8 mouse cellular contexts compared by ENCODE assay signal in the genomic region with DNA sequence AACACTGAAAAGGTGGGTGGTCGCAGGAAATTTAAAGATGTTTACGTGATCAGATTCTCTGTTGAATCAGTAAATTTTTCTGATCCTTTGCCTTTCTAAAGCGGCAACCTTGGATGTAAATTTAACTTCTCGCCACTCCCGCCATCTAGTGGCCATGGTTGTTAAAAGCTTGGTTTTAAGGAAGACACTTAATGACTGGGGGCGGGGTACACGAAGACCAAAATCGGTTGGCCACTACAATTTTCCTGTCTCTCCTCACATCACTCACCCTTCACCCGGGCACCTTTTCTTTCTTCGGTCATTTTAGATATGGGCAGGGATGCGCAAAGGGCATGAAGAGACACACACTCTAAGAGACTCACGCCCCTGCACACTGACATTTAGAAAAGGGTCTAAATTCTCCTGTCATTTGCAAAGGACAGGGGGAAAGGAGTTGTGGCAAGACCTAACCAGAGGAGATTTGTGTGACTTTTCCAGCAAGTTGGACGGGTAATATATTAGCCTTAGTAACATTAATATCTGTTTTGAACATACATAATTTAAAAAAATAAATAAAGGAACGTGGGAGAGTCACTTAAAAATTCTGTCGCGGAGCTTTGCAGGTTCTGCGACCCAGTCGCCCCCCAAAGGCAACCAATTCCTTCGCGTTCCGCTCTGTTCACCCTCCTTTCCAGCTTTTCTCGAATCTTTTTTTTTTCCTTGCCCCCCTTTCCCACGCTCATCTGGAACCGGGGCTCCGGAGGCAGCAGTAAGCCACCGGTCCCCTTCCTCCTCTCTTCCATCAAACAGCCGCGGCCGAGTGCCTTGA. TPM values are rescaled to one million over a fixed set of nuclear protein-coding genes. Genes with fewer than 3 reads are reported as not detected.
DNase-seq lines count a peak whose midpoint lies in the region; ATAC-seq lines count a peak whose summit lies in the region.

No protein-coding gene starts in this region.

- ATAC-seq in embryonic facial prominence, embryonic 13.5 days (ENCODE audit: insufficient number of reproducible peaks, insufficient read depth, low FRiP score, low TSS enrichment, low read depth): no peak
- no peak for ATAC-seq in liver, embryonic 16.5 days (ENCODE audit: low read depth)
- no peak for ATAC-seq in activated CD4-positive, CD25-positive, alpha-beta regulatory T cell, adult 4 months

- H3K9ac ChIP-seq in embryonic facial prominence, embryonic 13.5 days: peak overlapping the region; percentile 70
- no peak overlapping the region for H3K9ac ChIP-seq in liver, embryonic 16.5 days (ENCODE audit: low read depth, low read length)

- DNase-seq in ES-CJ7 (ENCODE audit: low read depth, low spot score): peak; percentile 87
- DNase-seq in adrenal gland, postnatal 4 days (ENCODE audit: low spot score in 2 of 2): peak; percentile 13 to 37
- peak; percentile 43 to 74 for DNase-seq in heart, postnatal 14 days
- peak; percentile 6 for DNase-seq in large intestine, adult 2 months (ENCODE audit: low read depth, low spot score)
- DNase-seq in retina, postnatal 1 day: peak; percentile 88

- peak overlapping the region; percentile 99 for H3K4me2 ChIP-seq in embryonic facial prominence, embryonic 13.5 days
- peak overlapping the region; percentile 65 for H3K4me2 ChIP-seq in liver, embryonic 16.5 days (ENCODE audit: low read depth, low read length)

- no peaks in the 10 kb centered on the region for H3K9me3 ChIP-seq in embryonic facial prominence, embryonic 13.5 days
- no peaks in the 10 kb centered on the region for H3K9me3 ChIP-seq in liver, embryonic 16.5 days (replicated peaks; ENCODE audit: control insufficient read depth, low read length)

- no peaks in the 10 kb centered on the region for H3K4me1 ChIP-seq in embryonic facial prominence, embryonic 13.5 days
- no peaks in the 10 kb centered on the region for H3K4me1 ChIP-seq in liver, embryonic 16.5 days (ENCODE audit: control insufficient read depth, low read depth, low read length)

- under 1% methylated on average over 29 of the region's 29 CpGs for WGBS in embryonic facial prominence, embryonic 13.5 days
- 3% methylated on average over 29 of the region's 29 CpGs for WGBS in large intestine, adult 2 months
- 2% methylated on average over 29 of the region's 29 CpGs for WGBS in liver, embryonic 16.5 days (ENCODE audit: insufficient replicate concordance)

- peak overlapping the region; percentile 73 for H3K4me3 ChIP-seq in embryonic facial prominence, embryonic 13.5 days
- H3K4me3 ChIP-seq in liver, embryonic 16.5 days (ENCODE audit: low read depth, low read length): peak overlapping the region; percentile 44

- H3K36me3 ChIP-seq in embryonic facial prominence, embryonic 13.5 days: no peaks in the 10 kb centered on the region
- H3K36me3 ChIP-seq in liver, embryonic 16.5 days (ENCODE audit: control insufficient read depth, insufficient read depth): no peaks in the 10 kb centered on the region

- no peak overlapping the region for H3K27ac ChIP-seq in embryonic facial prominence, embryonic 13.5 days
- no peak overlapping the region for H3K27ac ChIP-seq in liver, embryonic 16.5 days (ENCODE audit: low read length)

- intact Hi-C loops in heart, postnatal 14 days (cut with DNase I): loop anchor here (2.0 to 10.0 kb wide), 2 partner anchors 321 to 373 kb away; no protein-coding TSS in a partner anchor

- H3K27me3 ChIP-seq in embryonic facial prominence, embryonic 13.5 days: peaks cover 46% of the 10 kb centered on the region
- peaks cover 27% of the 10 kb centered on the region for H3K27me3 ChIP-seq in liver, embryonic 16.5 days (ENCODE audit: control insufficient read depth, insufficient read depth, low read depth, low read length)

RNA-seq across cellular contexts. Expression of a gene that starts 1.2 kb away (rescaled TPM):
- total RNA-seq in adrenal gland, postnatal 4 days (2021): 1 to 10 TPM; 2.5 to 2.8 TPM
- polyA plus RNA-seq in embryonic facial prominence, embryonic 13.5 days (2015; fragmentation: Nextera tagmentation; extraction: Ambion mirVana): 0.89 TPM in 2 replicates
- total RNA-seq in heart, postnatal 14 days (2021): 10 to 100 TPM; 11.0 to 11.2 TPM
- 0.08 and 0.12 TPM in 2 replicates for polyA plus RNA-seq in large intestine, adult 2 months (2012; rRNA removed)
- not detected in 2 replicates for polyA plus RNA-seq in liver, embryonic 16.5 days (2015; fragmentation: Nextera tagmentation; extraction: Ambion mirVana)
- polyA plus RNA-seq in activated CD4-positive, CD25-positive, alpha-beta regulatory T cell, adult 4 months (2017; shearing (Covaris generic)): not detected

Comparison
In these comparisons a context has a peak if more than half of its experiments do, and no peak if none do; other contexts are left out.
1. DNase-seq: peak in every context shown above with its lines; median percentile 88 in retina, postnatal 1 day; 87 in ES-CJ7; 58 in heart, postnatal 14 days; 25 in adrenal gland, postnatal 4 days; 6 in large intestine, adult 2 months.